Comparison of ENCODE assay signal across 11 mouse cellular contexts in genomic region chr3:51744339-51744759, GRCm38 (mm10).
DNase-seq lines count a peak whose midpoint lies in the region; ATAC-seq lines count a peak whose summit lies in the region.
"Had no signal": no experiment of that assay in that cellular context is flagged by ENCODE, and none has a peak within 500 bp of the region (broad histone marks: within the 10 kb centered on the region; RNA-seq: fewer than 3 reads in every experiment).

No protein-coding gene starts in this region.

- H3K9me3 ChIP-seq in heart, embryonic 15.5 days (replicated peaks), result no peaks in the 10 kb centered on the region
- H3K9me3 ChIP-seq: neural tube, embryonic 12.5 days had no signal

- no peak overlapping the region for H3K9ac ChIP-seq in heart, embryonic 15.5 days
- H3K9ac ChIP-seq: neural tube, embryonic 12.5 days had no signal

- no peak overlapping the region for H3K4me3 ChIP-seq in heart, embryonic 15.5 days
- H3K4me3 ChIP-seq: left cerebral cortex, adult 2 months; neural tube, embryonic 12.5 days had no signal

- ATAC-seq in heart, embryonic 15.5 days (replicated peaks; ENCODE audit: insufficient number of reproducible peaks, insufficient read depth, low FRiP score, low read depth), result peak; percentile 63; the same call in 1 of the 2 replicates
- ATAC-seq in common myeloid progenitor, adult 5-6 weeks (replicated peaks; ENCODE audit: low read depth, poor library complexity, severe bottlenecking), result peak; percentile 88
- ATAC-seq in frontal cortex, adult (ENCODE audit: low TSS enrichment), result no peak

- H3K4me2 ChIP-seq in heart, embryonic 15.5 days, result no peak overlapping the region
- H3K4me2 ChIP-seq: neural tube, embryonic 12.5 days had no signal

- H3K4me1 ChIP-seq in heart, embryonic 15.5 days (replicated peaks), result peaks cover 38% of the 10 kb centered on the region

- 32% methylated on average over 4 of the region's 4 CpGs for whole genome bisulfite sequencing in heart, embryonic 15.5 days

- intact Hi-C loops in heart, postnatal 14 days (cut with DNase I), result no loop called here

- H3K27me3 ChIP-seq in heart, embryonic 15.5 days, result no peaks in the 10 kb centered on the region
- H3K27me3 ChIP-seq: neural tube, embryonic 12.5 days had no signal

- DNase-seq in heart, postnatal 14 days, result no peak
- DNase-seq in CD4-positive helper T cell, adult 2 months (ENCODE audit: low read depth, low spot score), result peak; percentile 43
- peak; percentile 51 for DNase-seq in lung, postnatal 10 days
- no peak for DNase-seq in adrenal gland, adult 18-20 months (ENCODE audit: low spot score in 2 of 2)
- no peak for DNase-seq in layer of hippocampus, adult 9-10 months (ENCODE audit: low spot score)
- DNase-seq: cerebellum, adult 11 months had no signal

- H3K36me3 ChIP-seq in heart, embryonic 15.5 days, result no peaks in the 10 kb centered on the region
- H3K36me3 ChIP-seq: neural tube, embryonic 12.5 days had no signal

- peak overlapping the region; percentile 49 for H3K27ac ChIP-seq in heart, embryonic 15.5 days
- H3K27ac ChIP-seq: left cerebral cortex, adult 2 months; neural tube, embryonic 12.5 days had no signal

Comparison
In these comparisons a context has a peak if more than half of its experiments do, and no peak if none do; other contexts are left out.
1. DNase-seq: peak in CD4-positive helper T cell, adult 2 months (single experiment) and lung, postnatal 10 days (single experiment); none in heart, postnatal 14 days (0 of 2), adrenal gland, adult 18-20 months (0 of 2) and layer of hippocampus, adult 9-10 months (single experiment).